Mouse (Mus musculus) frontal cortex, postnatal 14 days (tissue): Measurements from ENCODE around the gene Ccn1.

ENCODE experiments used
- DNase-seq, 2 experiments: peaks; one replicate each; pipeline ENCODE4 v3.0.0; 2022; ENCODE audit warnings: low spot score in 2 of 2

Ccn1 gene

GRCm38 (mm10) chr3:145619621-145620365, 30.0 kb downstream of the Ccn1 start:
- DNase-seq = no peak

GRCm38 (mm10) chr3:145618299-145618698, 31.5 kb downstream of the Ccn1 start:
- no peak for DNase-seq

- no peak for DNase-seq
These were observed 35.2 kb downstream of the Ccn1 start for GRCm38 (mm10) chr3:145614362-145615115.

DNA sequence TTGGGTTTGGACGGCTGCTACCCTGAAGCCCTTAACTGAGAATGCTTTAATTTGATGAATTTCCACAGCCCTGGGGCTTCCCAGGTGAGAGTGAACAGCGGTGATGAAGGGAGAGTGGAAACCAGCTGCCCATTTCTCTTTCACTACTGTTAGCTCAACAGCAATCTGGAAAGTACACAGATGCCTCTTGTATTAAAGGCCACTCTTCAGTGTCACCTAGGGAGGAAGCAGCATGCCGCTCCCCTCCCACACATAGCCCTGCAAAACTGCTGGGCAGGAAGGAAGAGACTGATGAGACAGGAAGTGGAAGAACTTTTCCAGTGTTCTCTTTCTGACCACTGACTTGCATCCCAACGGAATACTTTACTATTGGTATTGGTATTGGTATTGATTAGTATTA, 36.5 kb downstream of the Ccn1 start:
- no peak for DNase-seq

DNA sequence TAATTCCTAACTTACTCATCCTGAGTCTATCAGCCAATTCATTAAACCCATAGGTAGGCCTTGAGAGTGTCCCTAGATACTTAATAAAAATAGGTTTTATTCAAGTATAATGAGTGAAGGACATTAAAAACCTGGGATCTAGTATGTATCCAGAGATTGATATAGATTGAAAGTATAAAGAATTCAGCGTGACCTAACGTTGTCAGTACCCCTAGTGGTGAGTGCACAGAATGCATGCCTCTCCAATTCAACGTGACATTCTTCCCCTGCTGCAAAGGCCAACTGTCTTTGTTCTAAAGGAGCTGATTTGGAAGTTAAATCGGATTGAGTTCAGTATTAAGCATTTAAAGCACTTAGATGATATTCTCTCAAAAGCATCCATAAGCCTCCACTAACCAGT, 37.1 kb downstream of the Ccn1 start:
- no peak for DNase-seq

GRCm38 (mm10) chr3:145608320-145608719, 41.5 kb downstream of the Ccn1 start:
- no peak for DNase-seq

DNA sequence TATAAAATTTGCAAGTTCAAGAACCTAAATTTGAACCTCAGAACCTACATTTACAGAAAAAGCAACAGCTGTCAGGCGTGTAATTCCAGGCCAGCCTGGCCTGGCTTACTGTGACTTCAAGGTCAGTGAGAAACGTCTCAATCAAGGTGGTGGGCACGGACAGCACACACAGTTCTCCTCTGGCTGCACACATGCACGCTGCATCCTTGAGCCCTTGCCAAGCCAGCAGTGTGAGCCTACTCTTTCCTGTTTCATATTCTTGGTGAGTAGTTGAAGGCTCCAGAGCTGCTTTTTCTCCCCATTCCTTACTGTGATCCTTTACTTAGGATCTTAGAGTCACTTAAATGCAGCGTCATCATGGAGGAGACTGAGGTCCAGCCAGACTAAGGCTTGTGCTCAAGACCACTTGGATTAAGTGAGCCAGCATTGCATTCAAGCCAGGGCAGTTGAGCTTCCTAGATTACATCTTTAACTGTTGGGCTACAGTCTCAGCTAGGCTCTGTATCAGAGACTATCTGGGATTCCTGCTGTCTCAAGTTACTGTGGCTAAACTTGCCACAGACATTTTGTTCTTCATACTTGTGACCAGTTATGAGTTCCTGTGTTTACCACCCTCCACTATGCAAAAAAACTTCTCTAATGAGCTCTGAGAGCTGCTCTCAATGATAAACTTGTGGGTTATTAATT, 44.2 kb downstream of the Ccn1 start:
- no peak for DNase-seq

- DNase-seq = no peak
These were observed 47.2 kb downstream of the Ccn1 start for GRCm38 (mm10) chr3:145602410-145603206.

- DNase-seq = no peak
These were observed 48.4 kb downstream of the Ccn1 start for GRCm38 (mm10) chr3:145601345-145601744.

DNA sequence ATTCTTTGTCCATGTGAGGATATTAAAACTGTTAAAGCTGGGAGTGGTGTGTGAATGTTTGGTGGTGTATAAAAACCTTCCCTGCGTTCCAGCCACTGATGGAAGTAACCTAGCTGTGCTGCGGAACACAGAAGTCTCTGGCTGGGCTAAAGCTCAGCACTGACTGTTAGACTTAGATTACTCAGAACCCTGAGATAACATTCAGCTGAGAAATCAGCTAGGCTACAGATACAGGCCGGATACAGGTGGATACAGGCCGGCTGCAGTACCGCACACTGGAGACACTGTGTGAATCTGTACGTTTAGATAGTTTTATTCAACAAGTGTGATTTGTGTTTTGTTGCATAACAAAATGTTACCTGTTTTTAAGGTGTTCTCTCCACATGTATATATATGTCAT, 49.0 kb downstream of the Ccn1 start:
- DNase-seq = no peak

GRCm38 (mm10) chr3:145599059-145599458, 50.7 kb downstream of the Ccn1 start:
- DNase-seq = no peak
